Mouse (Mus musculus) lung, adult 2 months (tissue): Measurements from ENCODE around the gene Cryzl1.

Experiments
- CTCF ChIP-seq: fragments of 200-500 bp; IDR thresholded peaks from 2 replicates; pipeline ENCODE4 v1.5.1; 2011; ENCODE audit warnings: mild to moderate bottlenecking, low read length, control low read depth; ENCODE audit not compliant: insufficient read depth
- POLR2A ChIP-seq: fragments of 200-500 bp; IDR thresholded peaks from 2 replicates; pipeline ENCODE4 v1.6.1; 2011; ENCODE audit warnings: low read depth, mild to moderate bottlenecking, control low read depth, low read length, borderline replicate concordance; ENCODE audit errors: extremely low read depth

- no peak for TF ChIP-seq CTCF
- TF ChIP-seq POLR2A: no peak
These were observed 41.1 kb upstream of the Cryzl1 start for GRCm38 (mm10) chr16:91769911-91770310.
